Mouse (Mus musculus): Measurements from ENCODE around the gene 3110001I22Rik. TPM values are rescaled to one million over a fixed set of nuclear protein-coding genes. Genes with fewer than 3 reads are reported as not detected.

3110001I22Rik gene
- polyA plus RNA-seq, 1 experiment from 2014 or later: 8.9 TPM

Other genes starting within 250 kb of the 3110001I22Rik start
- 36.2 and 37.3 TPM in 2 replicates for gene Parn, start 3.8 kb upstream of the 3110001I22Rik start, polyA plus RNA-seq (2015; fragmentation: Nextera tagmentation; extraction: Ambion mirVana)
- gene Bfar, start 71 bp upstream of the 3110001I22Rik start, polyA plus RNA-seq (2015; fragmentation: Nextera tagmentation; extraction: Ambion mirVana): 51.5 and 54.6 TPM in 2 replicates
- gene Pla2g10, start 59.1 kb downstream of the 3110001I22Rik start, polyA plus RNA-seq (2015; fragmentation: Nextera tagmentation; extraction: Ambion mirVana): 0.56 and 1.1 TPM in 2 replicates
- 124 and 125 TPM in 2 replicates for gene Rrn3, start 108.8 kb downstream of the 3110001I22Rik start, polyA plus RNA-seq (2015; fragmentation: Nextera tagmentation; extraction: Ambion mirVana)
- gene Ntan1, start 146.9 kb downstream of the 3110001I22Rik start, polyA plus RNA-seq (2015; fragmentation: Nextera tagmentation; extraction: Ambion mirVana): 224 and 232 TPM in 2 replicates
- 67.3 and 74.7 TPM in 2 replicates for gene Pdxdc1, start 231.2 kb downstream of the 3110001I22Rik start, polyA plus RNA-seq (2015; fragmentation: Nextera tagmentation; extraction: Ambion mirVana)
- 16.0 and 17.0 TPM in 2 replicates for gene Mpv17l, start 231.2 kb downstream of the 3110001I22Rik start, polyA plus RNA-seq (2015; fragmentation: Nextera tagmentation; extraction: Ambion mirVana)

Measured in hindbrain, embryonic 13.5 days (tissue).